Mouse (Mus musculus) forebrain, postnatal 0 days (tissue): ENCODE measurements around the gene Ccnjl. TPM values are rescaled to one million over a fixed set of nuclear protein-coding genes. Genes with fewer than 3 reads are reported as not detected.
A peak's percentile ranks its signal among the peaks of the same experiment; 100 is the strongest.

ENCODE experiments used
- ATAC-seq: fragments of 200-750 bp; cut with Nextera tagmentation; 2 replicates; pipeline ENCODE4 v1.8.0; 2017; ENCODE audit warnings: mild to moderate bottlenecking, moderate library complexity
- DNase-seq: peaks from one replicate; pipeline ENCODE4 v3.0.0-alpha.2; 2015
- H3K27ac ChIP-seq: fragments of 300-500 bp; sonication (generic); 2 replicates; pipeline ENCODE4 v1.5.1; 2014; ENCODE audit warnings: low read depth, mild to moderate bottlenecking, antibody characterized with exemption, low read length, moderate library complexity, mixed read lengths
- H3K27me3 ChIP-seq: fragments of 300-500 bp; sonication (generic); 2 replicates; pipeline ENCODE4 v1.6.1; 2014; ENCODE audit warnings: mild to moderate bottlenecking, low read length, mixed read lengths; ENCODE audit not compliant: insufficient read depth
- H3K36me3 ChIP-seq: fragments of 300-500 bp; sonication (generic); 2 replicates; pipeline ENCODE4 v1.6.1; 2014; ENCODE audit warnings: mild to moderate bottlenecking, moderate library complexity; ENCODE audit not compliant: insufficient read depth
- H3K4me1 ChIP-seq: fragments of 300-500 bp; sonication (generic); 2 replicates; pipeline ENCODE4 v1.6.1; 2014; ENCODE audit warnings: antibody characterized with exemption; ENCODE audit not compliant: insufficient read depth
- H3K4me2 ChIP-seq: fragments of 300-500 bp; sonication (generic); 2 replicates; pipeline ENCODE4 v1.6.1; 2014; ENCODE audit warnings: low read depth, mild to moderate bottlenecking, moderate library complexity
- H3K4me3 ChIP-seq: fragments of 300-500 bp; sonication (generic); 2 replicates; pipeline ENCODE4 v1.5.1; 2014; ENCODE audit warnings: low read depth, low read length, mixed read lengths
- H3K9ac ChIP-seq: fragments of 300-500 bp; sonication (generic); 2 replicates; pipeline ENCODE4 v1.6.1; 2014; ENCODE audit warnings: mild to moderate bottlenecking
- H3K9me3 ChIP-seq: fragments of 300-500 bp; sonication (generic); 2 replicates; pipeline ENCODE4 v1.6.1; 2016; ENCODE audit warnings: low read length
- CTCF ChIP-seq: sonication (generic); IDR thresholded peaks from 2 replicates; pipeline ENCODE4 v1.5.1; 2016; ENCODE audit warnings: antibody characterized with exemption, control low read depth, low read depth
- WGBS: fragments of 180-500 bp; shearing (Covaris S2); extraction: QIAGEN DNeasy Blood & Tissue Kit; methylation state at CpG from one replicate; pipeline ENCODE4 v1.1.7; 2014; 5-methylcytosine and 5-hydroxymethylcytosine counted together
- polyA plus RNA-seq: library from polyadenylated mRNA; unstranded; fragments of >200 nt; fragmentation: Nextera tagmentation; extraction: Ambion mirVana; gene quantifications from 2 replicates; pipeline ENCODE4 v1.2.1, GENCODE M21; 2015
- total RNA-seq: library from RNA; depleted of rRNA; stranded (reverse); fragments of >200 nt; gene quantifications from 2 replicates; pipeline ENCODE4 v1.2.3, GENCODE M21; 2014

Ccnjl gene
- total and polyA plus RNA-seq, 2 experiments from 2014 or later: 1.3 to 4.5 TPM

GRCm38 (mm10) chr11:43577713-43578478 lies 49.3 kb downstream of the Ccnjl start:
- H3K4me2 ChIP-seq: no peak overlapping the region
- no peak for ATAC-seq
- H3K9me3 ChIP-seq: no peaks in the 10 kb centered on the region

GRCm38 (mm10) chr11:43585211-43586005 lies 56.8 kb downstream of the Ccnjl start:
- H3K4me2 ChIP-seq: no peak overlapping the region

More at GRCm38 (mm10) chr11:43577713-43578478, 49.3 kb downstream of the Ccnjl start:
- DNase-seq: no peak
- TF ChIP-seq CTCF: no peak
- Histone ChIP-seq H3K4me1 (peaks cover 9% of the 10 kb centered on the region; the same call in 1 of the 2 replicates), H3K27ac (no peak overlapping the region), H3K27me3 (no peaks in the 10 kb centered on the region), H3K4me3 (no peak overlapping the region), H3K9ac (no peak overlapping the region), H3K36me3 (no peaks in the 10 kb centered on the region)
- WGBS: 60% methylated on average over 11 of the region's 11 CpGs

DNA sequence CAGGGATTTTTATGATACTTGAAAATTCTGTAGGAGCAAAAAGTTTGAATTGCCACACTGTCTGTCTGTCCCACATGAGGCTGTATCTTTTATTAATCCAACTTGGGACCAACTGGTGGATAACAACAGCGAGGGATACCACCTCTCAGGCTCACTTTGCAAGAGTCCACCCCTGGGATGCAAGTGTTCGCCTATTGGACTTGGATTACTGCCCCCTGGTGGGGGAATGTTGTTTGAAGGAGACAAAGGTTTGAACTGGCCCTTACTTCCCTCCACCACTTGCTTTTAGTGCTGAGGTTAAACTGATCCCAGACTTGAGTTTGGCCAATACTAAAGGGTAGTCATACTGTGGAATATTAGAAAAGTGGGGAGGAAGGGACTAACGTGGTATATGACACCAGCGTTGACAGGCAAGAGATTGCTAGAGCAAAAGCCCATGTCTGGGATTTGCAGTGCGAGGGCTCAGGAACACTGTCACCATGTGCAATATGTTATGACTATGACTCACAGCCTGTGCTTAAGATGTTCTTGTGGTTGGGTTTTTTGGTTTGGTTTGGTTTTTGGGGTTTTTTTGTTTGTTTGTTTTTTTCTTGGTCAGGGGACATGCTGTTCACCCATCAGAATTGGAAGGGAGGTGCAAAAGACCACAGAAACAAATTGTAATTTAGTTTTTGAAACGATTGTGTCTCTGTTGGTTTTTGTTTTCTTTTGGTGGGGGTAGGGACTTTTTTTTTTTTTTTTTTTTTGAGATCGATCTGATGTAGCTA lies 57.9 kb downstream of the Ccnjl start, which contains the start of gene 4933415A04Rik:
Gene 4933415A04Rik (plus strand): TSS at position 717 of the 767 bp plus-strand sequence.
- H3K4me3 ChIP-seq: no peak within 1 kb of the TSS
- 67% methylated on average over 7 of the region's 7 CpGs for WGBS
- TF ChIP-seq CTCF: peak; percentile 70

More at GRCm38 (mm10) chr11:43585211-43586005, 56.8 kb downstream of the Ccnjl start:
- no peaks in the 10 kb centered on the region for H3K27me3 ChIP-seq
- H3K4me1 ChIP-seq: no peaks in the 10 kb centered on the region
- H3K4me3 ChIP-seq: no peak overlapping the region
- WGBS: 90% methylated on average over 22 of the region's 22 CpGs
- DNase-seq (no peak), ATAC-seq (no peak)
- no peak for TF ChIP-seq CTCF
- H3K9ac ChIP-seq: no peak overlapping the region
- no peaks in the 10 kb centered on the region for H3K9me3 ChIP-seq
- H3K27ac ChIP-seq: no peak overlapping the region
- peaks cover 5% of the 10 kb centered on the region for H3K36me3 ChIP-seq

DNA sequence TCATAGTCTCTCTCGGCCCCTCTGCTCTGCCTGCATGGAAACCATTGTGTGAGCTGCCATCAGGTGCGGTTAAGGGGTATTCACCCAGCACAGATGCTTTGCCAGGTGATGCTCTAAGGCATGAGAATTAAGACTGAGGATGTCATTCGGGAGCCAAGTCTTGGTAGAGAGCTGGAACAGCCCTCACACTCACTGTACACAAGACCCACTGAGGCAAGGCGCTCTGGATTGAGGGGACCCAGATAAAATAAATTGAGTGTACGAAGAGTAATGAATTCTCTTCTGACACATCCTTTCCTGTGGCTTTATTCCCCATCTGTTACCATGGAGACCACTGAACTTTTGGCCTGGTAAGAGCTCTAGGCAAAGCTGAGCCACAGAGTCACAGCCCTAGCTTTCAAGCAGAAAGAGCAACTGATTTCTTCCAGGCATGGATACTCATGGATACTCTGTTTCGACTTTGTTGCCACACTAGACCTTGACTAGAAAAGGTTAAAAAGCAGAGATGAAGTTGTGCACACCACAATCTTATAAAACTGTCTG lies 61.0 kb downstream of the Ccnjl start:
- Histone ChIP-seq H3K27ac (no peak overlapping the region), H3K9ac (no peak overlapping the region), H3K36me3 (peaks cover 5% of the 10 kb centered on the region), H3K4me3 (no peak overlapping the region), H3K27me3 (no peaks in the 10 kb centered on the region), H3K9me3 (no peaks in the 10 kb centered on the region), H3K4me2 (no peak overlapping the region), H3K4me1 (no peaks in the 10 kb centered on the region)
- no peak for TF ChIP-seq CTCF
- peak; percentile 59; the same call in 1 of the 2 replicates for ATAC-seq
- no peak for DNase-seq
- WGBS: 72% methylated on average over 6 of the region's 6 CpGs

More for the DNA sequence above, 57.9 kb downstream of the Ccnjl start, which contains the start of gene 4933415A04Rik:
- Histone ChIP-seq H3K27ac (no peak within 1 kb of the TSS), H3K4me2 (no peak within 1 kb of the TSS), H3K36me3 (peaks cover 5% of the 10 kb centered on the region), H3K27me3 (no peaks in the 10 kb centered on the region), H3K9ac (no peak within 1 kb of the TSS), H3K4me1 (no peaks in the 10 kb centered on the region), H3K9me3 (no peaks in the 10 kb centered on the region)
- DNase-seq: peak; percentile 62
- no peak for ATAC-seq

- H3K36me3 ChIP-seq: no peaks in the 10 kb centered on the region
- no peaks in the 10 kb centered on the region for H3K27me3 ChIP-seq
- no peak for ATAC-seq
- no peak within 1 kb of the TSS for H3K27ac ChIP-seq
- H3K4me1 ChIP-seq: no peaks in the 10 kb centered on the region
- no peaks in the 10 kb centered on the region for H3K9me3 ChIP-seq
- H3K9ac ChIP-seq: no peak within 1 kb of the TSS
- no peak within 1 kb of the TSS for H3K4me3 ChIP-seq
- DNase-seq: no peak
- 83% methylated on average over 5 of the region's 5 CpGs for WGBS
- TF ChIP-seq CTCF: no peak
- H3K4me2 ChIP-seq: no peak within 1 kb of the TSS
Observed at GRCm38 (mm10) chr11:43601440-43601839, 72.9 kb downstream of the Ccnjl start, which contains the start of gene Fabp6. Gene Fabp6 (minus strand): TSS chr11:43601540.

GRCm38 (mm10) chr11:43604207-43604606 lies 75.6 kb downstream of the Ccnjl start:
- H3K9me3 ChIP-seq: no peaks in the 10 kb centered on the region
- no peak for ATAC-seq
- H3K4me1 ChIP-seq: no peaks in the 10 kb centered on the region
- WGBS: 92% methylated on average over 2 of the region's 2 CpGs
- H3K36me3 ChIP-seq: no peaks in the 10 kb centered on the region
- no peaks in the 10 kb centered on the region for H3K27me3 ChIP-seq
- TF ChIP-seq CTCF: no peak
- no peak overlapping the region for H3K9ac ChIP-seq
- no peak overlapping the region for H3K27ac ChIP-seq
- H3K4me3 ChIP-seq: no peak overlapping the region
- DNase-seq: no peak
- H3K4me2 ChIP-seq: no peak overlapping the region
